Mouse (Mus musculus) heart, adult 2 months (tissue): ENCODE data around the gene Slc17a3.

ENCODE experiments used
- CTCF ChIP-seq: fragments of 200-600 bp; IDR thresholded peaks from 2 replicates; pipeline ENCODE4 v1.8.1; 2022; ENCODE audit warnings: antibody characterized with exemption, mild to moderate bottlenecking, moderate library complexity
- POLR2A ChIP-seq: fragments of 200-500 bp; IDR thresholded peaks from 2 replicates; pipeline ENCODE4 v1.6.1; 2011; ENCODE audit warnings: mild to moderate bottlenecking, low read depth, low read length, control low read depth; ENCODE audit not compliant: insufficient read depth

DNA sequence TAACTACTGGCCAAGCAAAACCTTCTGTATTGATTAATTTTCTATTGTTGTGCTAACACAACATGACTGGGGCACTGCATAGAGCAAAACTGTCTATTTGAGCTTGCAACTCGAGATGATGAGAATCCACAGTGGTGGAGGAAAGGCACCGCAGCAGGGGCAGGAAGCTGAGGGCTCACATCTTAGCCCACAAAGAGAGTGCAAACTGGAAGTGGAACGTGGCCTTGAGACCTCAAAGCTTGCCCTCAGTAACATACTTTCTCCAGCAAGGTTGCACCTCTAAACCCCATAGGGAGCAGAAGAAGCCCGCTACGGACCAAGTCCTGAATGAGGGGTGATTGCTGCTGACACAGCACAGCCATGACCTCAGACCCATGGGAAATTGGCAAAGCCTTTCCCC, 70.9 kb downstream of the Slc17a3 start:
- no peak for TF ChIP-seq CTCF
- no peak for TF ChIP-seq POLR2A
